Mouse (Mus musculus): Measurements from ENCODE around the gene Gng12.

DNA sequence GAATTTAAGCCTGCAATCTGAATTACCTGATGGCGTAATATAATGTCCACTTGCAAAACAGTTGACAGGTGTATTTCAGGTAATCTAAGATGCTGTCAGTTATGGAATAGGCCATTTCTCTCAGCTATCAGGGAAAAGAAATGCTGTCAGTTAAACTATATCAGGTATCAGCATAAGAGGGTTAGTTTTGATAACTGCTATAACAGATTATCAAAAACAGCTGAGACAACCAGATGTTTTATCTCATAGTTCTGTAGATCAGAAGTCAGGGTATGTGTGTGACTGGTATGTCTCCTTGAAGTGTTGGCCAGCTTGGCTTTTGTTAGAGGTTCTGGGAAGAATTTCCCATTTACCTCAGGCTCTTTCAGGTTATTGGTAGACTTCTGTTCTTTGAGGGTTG lies 10.0 kb downstream of the Gng12 start:
- TF ChIP-seq CTCF (IDR thresholded peaks at IDR 0.05; ENCODE audit: low read depth), result no peak
- no peak for TF ChIP-seq EP300 (IDR thresholded peaks at IDR 0.05; ENCODE audit: low read depth)

All from heart, postnatal 0 days (tissue).